Mouse (Mus musculus) cerebellum, adult 2 months (tissue): Measurements from ENCODE around the gene Fbxl17.

Experiments
- CTCF ChIP-seq: fragments of 200-500 bp; IDR thresholded peaks from 2 replicates; pipeline ENCODE4 v1.5.1; 2011; ENCODE audit warnings: low read depth, mild to moderate bottlenecking, control low read depth, low read length, moderate library complexity, borderline replicate concordance; ENCODE audit not compliant: insufficient read depth
- POLR2A ChIP-seq: fragments of 200-500 bp; IDR thresholded peaks from 2 replicates; pipeline ENCODE4 v1.6.1; 2011; ENCODE audit warnings: low read length, control low read depth, borderline replicate concordance; ENCODE audit not compliant: insufficient read depth

DNA sequence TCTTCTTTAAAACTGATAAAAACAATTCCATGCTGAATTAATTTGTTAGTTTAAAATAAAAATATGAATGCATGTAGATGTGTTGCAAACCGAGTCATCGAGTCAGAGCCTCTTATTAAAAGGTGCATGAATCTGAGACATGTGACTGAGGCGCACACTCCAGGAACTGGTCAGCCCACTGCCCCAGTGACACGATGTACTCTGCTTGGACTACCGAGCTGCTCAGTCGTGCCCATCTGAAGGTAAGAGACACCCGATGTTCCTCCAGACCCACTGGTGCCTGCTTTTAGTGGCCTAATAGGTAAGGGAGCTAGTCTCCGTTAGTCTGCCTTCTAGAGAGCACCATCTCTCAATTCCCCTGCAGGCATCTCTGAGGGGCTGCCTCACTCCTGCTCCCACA, 100.0 kb downstream of the Fbxl17 start:
- TF ChIP-seq CTCF (no peak), POLR2A (no peak)
